Mouse (Mus musculus) kidney, postnatal 36 days (tissue): ENCODE results near the gene Rybp.

Experiments used
- DNase-seq, 2 experiments: peaks; one replicate each; pipeline ENCODE4 v3.0.0; 2021 to 2022; ENCODE audit warnings: mixed read lengths in 2 of 2

Rybp gene

DNA sequence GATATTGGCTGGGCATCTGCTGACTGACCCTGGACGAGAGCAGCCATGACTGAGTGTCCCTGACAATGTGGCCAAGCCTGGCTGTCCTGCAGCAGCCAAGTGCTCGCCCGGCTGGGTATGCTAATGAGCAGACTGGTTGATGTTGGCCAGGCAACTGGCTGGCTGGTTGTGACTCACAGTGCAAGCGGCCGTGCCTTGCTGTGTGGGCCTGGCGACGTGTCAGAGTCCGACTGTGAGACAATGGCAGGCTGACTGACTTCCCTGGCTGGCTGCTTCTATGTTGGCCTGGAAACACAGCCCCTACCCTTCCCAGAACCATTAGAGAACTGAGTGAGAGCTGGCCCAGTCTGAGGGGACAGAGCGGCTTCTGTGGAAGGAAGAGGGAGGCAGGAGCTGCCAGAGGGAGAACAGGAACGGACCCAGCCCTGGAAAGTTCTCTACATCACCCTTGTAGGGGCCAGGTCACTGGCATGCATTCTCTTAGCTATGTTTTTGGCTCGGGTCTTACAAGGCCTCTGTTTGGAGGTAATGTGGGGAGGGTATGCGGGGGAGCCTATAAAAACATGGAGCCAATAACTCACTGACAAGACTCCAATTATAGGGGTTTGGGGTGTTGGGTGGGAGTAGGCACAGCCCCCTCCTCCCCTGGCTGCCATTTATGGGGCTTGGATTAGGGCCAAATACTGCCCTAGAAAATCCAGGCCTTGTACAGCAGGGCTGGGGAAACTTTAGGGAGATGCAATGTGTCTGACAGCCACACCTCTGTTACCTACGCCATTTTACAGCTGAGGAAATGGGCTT, 68.5 kb downstream of the Rybp start:
- peak; percentile 67 to 72 for DNase-seq

DNA sequence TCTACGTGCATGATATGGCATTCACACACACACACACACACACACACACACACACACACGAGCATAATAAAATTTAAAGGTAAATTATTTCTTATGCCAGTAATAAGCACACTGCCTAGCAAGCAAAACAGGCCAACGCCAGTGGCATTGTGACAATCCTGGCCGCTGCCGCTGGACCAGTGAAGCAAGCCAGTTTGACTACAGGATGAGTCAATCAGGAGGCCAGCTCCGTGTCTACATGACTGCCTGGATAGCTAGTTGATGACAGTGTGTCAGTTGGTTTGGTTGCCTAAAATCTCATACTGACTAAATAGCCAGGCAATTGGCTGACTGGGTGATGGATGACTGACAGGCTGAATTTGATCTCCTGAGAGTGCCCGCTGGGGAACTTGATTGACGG, 69.8 kb downstream of the Rybp start:
- no peak for DNase-seq

DNA sequence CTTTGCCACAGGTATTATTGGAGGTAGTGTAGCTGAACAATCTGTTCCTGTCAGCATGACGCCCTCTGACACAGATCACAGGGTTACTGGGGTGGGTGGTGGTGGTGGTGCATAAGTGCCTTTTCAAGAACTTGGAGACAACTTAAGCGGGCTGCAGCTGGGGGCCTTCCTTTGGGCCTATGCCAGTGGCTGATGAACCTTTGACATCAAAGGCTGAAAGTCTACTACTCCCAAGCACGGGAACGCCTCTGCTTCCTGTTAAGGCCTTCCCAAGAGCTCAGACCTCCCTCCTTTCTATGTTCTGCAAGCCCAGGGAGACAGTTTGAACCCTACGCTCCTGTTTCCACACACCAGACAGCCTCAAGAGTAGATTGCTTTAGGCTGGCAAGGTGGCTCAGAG, 70.3 kb downstream of the Rybp start:
- no peak for DNase-seq

DNA sequence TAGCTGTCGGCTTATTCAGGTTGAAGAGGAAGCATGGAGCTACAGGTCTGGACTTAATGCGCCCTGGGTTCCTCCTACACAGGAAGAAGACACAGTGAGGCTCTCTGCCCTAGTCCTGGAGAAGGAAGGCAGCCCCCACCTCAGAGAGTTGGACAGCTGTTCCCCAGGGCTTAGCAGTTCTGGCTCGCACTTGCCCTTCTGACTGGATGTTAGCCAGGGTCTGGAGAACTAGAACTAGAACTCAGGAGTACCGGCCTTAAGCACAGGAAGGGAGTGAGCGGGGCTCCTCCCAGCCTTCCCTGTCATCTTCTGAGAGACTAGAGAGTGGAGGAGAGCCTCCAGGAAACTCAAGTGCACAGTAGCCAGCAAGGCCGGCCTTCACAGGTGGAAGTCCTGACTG, 71.5 kb downstream of the Rybp start:
- DNase-seq = no peak

DNA sequence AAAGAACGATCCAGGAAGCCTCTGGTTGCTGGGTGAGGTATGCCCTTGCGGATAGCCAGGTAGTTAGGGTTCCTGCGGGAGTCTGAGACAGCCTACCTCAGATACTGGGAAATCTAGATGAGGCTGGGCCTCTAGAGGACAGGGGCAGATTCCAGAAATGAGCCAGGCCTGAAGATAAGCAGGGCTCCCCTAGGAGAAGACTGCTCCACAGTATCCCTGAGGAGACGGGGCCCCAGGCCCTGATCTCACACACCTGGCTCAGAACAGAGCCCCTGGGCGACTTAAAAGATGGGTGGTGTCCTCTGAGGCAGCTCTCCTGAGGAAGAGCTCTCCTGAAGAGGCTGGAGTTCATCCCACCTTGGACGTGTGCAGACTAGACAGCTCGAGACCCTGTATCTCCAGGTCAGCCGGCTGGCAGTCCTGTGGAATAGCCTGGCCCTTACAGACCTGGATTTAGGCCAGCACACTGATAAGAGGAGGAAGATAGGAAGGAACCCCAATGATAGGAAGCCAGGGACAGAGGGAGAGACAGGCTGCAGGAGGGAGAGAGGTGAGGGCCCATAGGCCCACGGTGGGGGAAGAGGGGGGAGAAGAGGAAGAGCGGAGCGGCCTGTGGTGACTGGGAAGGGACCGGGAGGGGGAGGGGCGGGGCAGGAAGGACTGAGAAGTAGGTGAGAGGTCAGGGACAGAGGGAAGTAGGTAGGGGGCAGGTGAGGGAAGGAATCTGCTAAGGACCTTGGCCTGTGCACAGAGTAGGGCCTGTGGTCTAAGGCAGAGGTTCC, 73.0 kb downstream of the Rybp start:
- DNase-seq = peak in 1 of 2 experiments; percentile 39

DNA sequence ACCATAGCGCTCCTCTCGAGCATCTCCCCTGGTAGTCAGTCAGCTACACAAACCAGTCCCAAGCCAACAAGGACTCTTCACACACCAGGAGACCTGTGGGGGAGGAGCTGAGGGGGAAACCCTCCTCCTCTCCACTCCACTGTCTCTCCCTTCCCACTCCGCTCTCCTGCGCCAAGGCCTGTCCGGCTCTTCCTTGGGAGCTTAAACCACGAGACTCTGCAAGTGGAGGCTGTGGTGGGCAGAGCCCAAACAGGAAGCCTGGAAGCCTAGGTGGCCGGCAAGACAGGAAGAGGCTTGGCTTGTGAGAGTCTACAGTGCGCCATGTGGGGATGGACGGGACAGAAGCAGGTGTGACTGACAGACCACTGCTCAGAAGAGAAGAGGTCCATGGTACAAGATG, 73.7 kb downstream of the Rybp start:
- no peak for DNase-seq

DNA sequence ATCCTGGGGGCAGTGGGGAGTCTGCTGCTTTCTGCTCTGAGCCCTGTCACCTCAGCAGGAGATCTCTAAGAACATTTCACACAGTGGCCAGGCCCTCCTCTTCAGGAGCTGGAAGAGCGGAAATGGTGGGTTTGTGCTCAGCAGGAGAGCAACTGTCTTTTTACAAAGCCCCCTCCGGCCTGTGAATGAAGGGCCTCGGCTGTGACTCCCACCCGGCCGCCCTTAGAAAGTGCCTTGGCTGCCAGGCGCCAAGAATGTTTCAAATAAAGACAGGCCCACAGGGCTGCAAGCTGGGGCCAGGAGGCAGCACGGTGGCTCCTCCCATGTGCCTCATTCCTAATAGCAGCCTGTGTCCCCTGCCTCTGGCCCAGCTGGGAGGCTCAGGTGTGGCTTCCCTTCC, 74.5 kb downstream of the Rybp start:
- DNase-seq = no peak

DNA sequence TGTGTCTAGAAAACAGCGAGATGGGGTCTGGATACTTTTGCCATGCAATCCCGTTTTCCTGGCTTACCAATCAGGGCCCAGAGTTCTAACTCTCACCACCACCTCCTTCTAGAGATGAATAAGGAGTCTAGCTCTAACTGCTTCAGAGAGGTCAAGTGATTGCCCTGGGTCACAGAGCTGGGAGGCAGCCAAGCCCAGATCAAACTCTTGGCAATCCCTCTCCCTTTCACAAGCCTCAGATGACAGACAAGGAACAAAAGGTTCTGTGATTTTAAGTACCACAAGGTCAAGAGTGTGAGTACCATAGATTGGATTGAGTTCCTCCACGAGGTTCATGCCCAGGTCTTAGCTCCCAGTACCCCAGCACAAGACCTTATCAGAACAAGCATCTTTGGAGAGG, 75.6 kb downstream of the Rybp start:
- no peak for DNase-seq

DNA sequence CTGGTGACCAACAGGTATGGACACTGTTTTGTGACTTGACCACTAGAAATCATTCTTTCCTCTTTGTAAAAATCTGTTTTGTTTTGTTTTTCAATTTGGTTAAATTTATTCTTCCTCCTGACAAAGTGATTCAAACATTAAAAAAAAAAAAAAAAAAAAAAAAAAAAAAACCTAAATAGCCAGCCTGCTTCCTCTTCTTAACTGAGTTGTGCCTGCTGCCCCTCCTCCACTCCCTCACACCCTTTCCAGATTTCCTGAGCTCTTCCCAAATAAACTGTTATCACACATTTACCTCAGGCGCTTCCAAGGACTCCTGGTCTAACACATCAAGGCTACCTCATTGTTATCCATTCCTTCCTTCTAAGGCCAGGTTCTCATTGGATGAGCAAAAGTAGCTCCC, 76.8 kb downstream of the Rybp start:
- no peak for DNase-seq

DNA sequence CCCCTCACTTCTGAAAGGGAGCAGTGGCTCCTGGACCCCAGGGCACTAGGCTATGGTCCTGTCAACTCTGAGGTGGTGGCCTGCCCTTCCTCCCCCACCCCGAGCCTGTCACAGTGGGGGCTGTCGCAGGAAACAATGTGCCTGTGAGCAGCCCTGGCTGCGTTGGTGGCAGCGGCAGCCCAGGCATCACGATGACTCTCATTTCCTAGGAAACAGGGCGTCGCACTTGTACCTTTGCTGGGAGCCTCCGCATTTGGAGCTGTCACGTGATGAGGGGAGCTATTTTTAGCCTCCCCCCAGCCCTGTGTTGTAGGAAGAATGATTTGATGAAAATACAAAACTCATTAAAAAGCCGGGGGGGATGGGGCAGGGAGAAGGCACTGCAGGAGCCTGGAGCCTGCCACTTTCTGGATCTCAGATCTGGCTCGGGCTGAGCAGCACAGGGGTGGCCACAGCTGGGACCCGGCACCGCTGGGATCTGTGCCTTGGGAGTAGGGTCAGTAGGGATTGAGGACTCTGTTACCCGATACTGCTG, 80.5 kb downstream of the Rybp start:
- peak; percentile 54 to 69 for DNase-seq

DNA sequence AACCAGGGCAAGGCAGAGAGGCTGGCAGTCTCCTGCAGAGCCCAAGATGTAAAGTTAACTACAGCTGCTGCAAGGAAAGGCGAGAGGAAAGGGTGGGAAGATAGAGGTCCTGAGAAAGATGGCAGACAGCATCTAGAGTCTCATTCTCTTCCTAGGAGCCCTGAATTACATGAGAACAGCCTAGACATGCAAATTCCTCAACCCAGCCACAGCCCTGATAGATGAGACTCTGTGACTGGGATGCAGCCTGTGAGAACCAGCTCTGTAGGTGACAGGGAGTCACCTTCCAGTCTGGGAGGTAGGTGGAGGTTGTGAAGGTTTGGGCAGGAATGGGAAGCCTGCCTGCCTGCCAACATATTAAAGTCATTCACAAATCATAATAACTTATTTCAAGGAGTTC, 81.0 kb downstream of the Rybp start:
- no peak for DNase-seq

DNA sequence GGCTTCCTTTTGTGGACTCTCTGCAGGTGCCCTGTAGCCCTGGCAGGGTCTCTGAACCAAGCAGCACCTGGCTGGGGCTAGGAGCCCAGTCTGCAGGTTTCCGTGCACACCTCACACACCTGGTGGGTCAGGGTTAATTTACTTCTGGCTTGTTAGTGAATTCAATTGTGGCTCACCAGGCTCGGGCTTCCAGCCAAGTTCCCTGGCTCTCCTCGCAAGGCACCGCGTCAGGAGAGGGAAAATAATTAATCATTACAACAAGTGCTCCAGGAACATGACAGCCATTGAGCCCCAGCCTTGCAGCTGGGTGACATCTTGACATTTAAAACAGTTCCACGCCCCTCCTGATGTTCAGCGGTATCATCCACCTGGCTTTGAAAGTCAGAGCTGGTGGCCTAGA, 82.8 kb downstream of the Rybp start:
- peak; percentile 83 to 90 for DNase-seq

DNA sequence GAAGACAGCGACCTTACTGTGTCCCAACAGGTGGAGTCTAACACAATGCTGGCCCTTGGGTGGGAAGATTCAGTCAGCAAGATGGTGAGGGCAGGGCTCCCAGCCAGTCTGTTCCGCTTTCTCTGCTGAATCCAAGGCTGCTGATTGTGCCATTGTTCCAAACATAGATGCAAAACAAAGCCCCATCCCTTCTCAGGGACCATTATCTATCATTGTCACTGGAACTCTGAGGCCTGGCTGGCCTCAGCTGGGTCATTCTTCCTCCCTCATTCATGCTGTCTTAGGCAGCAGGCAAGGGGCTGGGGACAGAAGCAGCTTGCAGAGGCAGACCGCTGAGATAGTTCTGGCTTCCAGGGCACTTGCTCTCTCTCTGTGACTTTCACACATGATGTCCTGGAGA, 83.8 kb downstream of the Rybp start:
- no peak for DNase-seq

DNA sequence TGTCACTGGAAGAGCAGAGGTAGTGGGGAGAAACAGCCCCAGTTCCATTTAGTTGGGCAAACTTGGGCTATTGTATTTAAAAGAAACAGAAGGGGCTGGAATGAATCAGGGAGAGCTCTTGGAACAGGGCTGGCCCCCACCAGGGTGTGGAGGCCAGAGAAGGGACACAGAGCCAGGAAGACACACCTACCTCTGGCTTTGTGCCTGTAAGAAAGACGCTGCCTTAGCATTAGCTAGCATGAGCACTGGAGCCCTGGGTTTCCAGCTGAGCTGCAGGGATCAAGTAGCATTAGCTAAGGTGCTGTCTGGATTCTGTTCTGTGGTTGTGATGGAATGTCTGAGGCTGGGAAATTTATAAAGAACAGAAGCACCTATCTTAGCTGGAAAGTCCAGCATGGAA, 85.2 kb downstream of the Rybp start:
- peak in 1 of 2 experiments; percentile 36 for DNase-seq

DNA sequence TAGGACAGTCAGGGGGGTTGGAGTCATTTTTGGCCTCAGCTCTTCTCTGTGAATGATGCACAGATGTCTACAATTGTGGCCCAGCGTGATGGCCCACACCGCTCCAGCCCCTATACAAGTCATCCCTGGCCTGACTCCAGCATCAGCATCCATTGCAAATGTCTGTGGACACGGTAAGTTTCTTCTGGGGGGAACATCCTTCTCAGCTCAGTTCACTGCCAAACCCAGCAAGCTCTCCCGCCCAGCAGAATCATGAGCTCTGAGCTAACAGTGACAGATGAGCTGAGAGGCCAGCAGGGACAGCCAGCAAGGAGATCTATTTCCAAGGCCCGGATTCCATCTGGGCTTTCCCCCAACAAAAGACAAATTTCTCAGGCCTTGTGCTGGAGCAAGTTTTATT, 90.2 kb downstream of the Rybp start:
- DNase-seq = no peak

DNA sequence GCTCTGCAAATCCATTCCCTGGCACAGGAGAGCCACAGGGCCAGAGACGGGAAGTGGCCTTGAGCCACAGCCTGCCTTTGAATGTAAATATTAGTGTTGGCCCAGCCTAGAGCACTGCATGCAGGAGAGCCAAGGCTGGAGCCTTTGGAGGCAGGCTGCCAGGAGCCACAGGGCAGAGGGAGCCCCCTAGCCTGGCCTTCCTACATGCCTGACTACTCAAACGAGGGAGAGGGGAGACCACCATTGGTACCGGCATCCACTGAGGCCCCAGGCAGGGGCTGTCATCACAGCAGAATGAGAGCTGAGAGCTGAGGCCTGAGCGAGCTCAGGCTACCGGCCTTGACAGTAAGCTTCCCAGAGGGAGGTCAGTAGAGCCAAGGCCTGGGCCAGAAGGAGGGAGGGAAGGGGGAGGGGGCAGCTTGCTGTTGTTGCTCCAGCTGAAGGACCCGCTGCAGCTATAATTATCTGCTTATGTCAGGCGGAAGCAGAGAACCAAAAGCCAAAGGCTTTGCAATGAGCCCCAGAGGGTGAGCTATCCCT, 91.3 kb downstream of the Rybp start:
- peak; percentile 55 to 56 for DNase-seq

DNA sequence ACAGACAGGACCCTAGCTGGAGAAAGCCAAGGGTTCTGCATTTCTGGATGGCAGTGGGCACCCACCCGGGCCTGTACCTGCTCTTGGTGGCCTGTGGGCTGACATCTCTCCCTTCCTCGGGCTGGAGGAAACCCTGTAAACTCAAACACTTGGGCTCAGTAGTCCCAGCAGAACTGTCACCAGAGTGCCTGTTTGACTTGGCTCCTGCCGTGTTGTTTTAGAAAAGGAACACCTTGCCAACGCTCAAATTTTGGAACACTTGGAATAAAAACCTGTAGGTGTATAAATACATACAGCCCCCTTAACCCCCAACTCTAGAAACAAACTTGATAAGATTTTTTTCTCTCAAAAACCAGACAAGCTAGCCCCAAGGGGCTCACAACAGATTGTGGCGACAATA, 92.2 kb downstream of the Rybp start:
- no peak for DNase-seq

DNA sequence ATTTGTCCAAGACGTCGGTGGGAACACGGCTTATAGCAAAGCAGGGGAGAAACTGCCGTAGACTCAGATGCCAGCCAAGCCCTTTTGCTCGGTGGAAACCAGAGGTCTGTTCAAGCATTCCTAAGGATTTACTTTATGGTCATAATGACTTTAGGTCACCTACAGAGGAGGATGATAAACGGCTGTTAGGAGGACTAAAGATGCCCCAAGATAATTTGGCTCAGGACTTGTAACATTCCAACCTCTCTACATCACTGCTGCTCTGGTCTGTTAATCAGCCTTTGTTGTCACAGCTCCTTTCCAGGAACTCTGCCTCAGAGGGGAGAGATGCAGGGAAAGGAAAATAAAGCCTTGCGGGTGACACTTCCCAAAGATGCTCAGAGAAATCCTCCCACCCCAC, 93.5 kb downstream of the Rybp start:
- no peak for DNase-seq

DNA sequence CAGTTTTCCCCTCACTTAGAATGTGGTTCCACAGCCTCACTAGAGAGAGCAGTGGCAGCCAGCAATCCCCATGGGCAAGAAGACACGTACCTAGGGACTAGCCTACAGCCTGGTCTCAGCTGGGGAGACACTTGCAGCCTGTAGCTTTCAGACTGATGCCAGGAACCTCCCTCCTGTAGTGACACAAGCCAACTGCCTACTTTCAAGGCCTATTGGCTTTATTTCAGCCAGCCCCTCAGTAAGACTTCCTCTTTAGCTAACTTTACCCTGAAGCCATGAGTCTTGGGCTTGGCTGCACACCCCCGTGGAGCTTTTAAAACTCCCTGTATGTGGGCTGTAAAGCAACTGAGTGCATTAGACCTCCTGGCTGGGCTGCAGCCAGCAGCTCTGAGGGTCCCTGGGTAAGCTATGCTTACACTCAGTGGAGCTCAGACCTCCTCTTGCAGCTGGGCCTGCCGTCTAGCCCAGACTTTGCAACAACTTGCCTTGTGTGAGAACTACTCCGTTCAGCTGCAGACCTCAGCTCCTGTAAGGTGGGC, 94.5 kb downstream of the Rybp start:
- DNase-seq = no peak

DNA sequence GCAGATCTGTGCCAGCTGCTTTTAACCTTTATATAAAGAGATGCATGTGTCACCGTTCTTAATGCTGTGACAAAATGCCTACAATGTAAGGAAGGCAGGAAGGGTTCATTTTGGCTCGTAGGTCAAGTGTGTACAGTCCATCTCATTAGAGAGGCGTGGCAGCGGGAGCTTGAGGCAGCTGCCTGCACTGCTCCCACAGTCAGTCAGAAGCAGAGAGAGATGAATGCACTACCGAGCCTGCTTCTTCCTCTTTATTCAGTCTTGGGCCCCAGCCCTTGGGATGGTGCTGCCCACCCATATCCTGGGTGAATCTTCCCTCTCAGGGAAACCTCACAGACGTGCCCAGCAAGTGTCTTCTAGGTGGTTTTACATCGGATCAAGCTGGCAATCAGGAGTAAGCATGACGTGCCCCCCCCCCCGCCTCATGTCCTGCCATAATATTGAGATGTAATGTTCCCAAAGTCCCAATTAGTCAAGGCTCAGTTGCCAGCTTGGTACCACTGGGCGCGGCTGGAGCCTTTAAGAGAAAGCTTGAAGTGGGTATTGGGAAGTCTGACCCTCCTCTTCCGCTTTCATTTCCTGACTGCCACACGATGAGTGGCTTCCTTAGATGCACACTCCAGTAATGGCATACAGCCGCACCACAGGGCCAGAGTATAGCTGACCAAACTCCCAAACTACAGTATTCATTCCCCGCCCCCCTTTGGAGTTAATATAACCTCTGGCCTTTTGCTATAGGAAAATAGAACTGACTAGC, 96.3 kb downstream of the Rybp start:
- DNase-seq = no peak

DNA sequence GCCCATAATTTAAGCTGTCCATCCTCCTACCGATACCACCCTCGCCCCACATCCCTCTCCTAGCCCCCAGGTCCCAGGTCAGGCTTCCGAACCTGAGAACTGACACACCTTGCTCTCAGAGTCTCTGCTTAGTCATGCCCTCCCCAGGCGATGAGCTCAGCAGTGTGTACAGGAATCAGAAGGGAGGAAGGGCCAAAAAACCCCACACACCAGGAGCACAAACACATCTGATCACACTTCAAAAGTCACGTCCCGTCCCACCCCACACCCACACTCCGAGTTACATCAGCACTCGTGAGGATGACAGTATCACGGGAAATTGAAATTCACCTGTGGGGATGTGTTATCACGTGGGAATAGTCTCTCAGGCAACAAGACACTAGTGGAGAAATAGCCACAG, 97.0 kb downstream of the Rybp start:
- DNase-seq = no peak

DNA sequence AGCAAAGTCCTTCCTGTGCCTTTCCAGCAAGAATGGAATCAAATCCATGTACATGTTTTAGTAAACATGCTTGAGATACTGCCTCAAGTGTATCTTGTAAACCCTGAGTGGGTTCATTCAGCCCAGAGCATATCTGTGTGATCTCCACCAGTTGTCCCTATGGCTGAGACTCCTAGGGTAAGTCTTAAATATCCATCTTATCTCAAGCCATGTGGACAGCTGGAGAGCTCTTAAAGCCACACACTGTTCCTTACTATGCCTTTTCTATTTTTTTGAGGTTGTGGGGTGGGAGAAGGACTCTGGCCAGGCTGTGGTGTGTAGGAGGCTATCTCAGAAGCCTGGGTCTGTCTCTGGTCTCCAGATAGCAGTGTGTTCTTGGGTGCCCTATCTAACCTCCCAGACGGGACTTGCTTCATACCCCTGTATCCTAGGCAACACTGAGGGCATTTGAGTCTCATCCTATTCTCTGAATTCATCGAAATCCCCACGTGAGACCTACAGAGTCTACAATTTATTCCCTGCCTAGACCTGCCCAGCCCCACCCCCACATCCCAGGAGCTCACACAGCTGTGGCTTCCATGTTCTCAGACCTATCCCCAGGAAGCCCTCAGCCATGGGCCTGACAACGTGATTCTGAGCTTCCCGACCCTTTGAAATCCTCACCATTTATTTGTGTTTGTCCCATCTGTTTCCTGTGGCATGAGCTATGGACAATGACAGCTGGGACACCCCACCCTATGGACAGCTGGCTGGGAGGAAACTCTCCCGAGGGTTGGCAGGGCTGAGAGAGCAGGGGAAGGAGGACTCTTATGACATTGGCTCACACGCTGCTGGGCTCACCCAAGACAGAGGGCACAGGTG, 98.2 kb downstream of the Rybp start:
- peak; percentile 31 to 34 for DNase-seq
